Mouse (Mus musculus): ENCODE measurements at regions not wholly inside any gene's neighbourhood (a gene's known extent, or its start where the extent isn't known, plus 50 kb on each side); places are given as distances from the start of the nearest gene placed in this dataset.

GRCm38 (mm10) chr14:62196776-62197175 is 95.6 kb upstream of the Rnaseh2b start:
- H3K4me3 ChIP-seq: no peak overlapping the region
- no peak overlapping the region for H3K27ac ChIP-seq (replicated peaks)
- no peaks in the 10 kb centered on the region for H3K4me1 ChIP-seq
- ATAC-seq (ENCODE audit: extremely low read depth, insufficient number of reproducible peaks, low FRiP score, low TSS enrichment): no peak
- no peaks in the 10 kb centered on the region for H3K9me3 ChIP-seq
- no peak overlapping the region for H3K9ac ChIP-seq
- H3K36me3 ChIP-seq: no peaks in the 10 kb centered on the region
- 46% methylated on average over 4 of the region's 4 CpGs for WGBS
- no peaks in the 10 kb centered on the region for H3K27me3 ChIP-seq (replicated peaks)
- no peak overlapping the region for H3K4me2 ChIP-seq

GRCm38 (mm10) chr14:62198476-62199190 is 93.8 kb upstream of the Rnaseh2b start:
- H3K4me1 ChIP-seq: no peaks in the 10 kb centered on the region
- no peak overlapping the region for H3K4me2 ChIP-seq
- H3K9ac ChIP-seq: no peak overlapping the region
- ATAC-seq (ENCODE audit: extremely low read depth, insufficient number of reproducible peaks, low FRiP score, low TSS enrichment): no peak
- H3K36me3 ChIP-seq: no peaks in the 10 kb centered on the region
- H3K27ac ChIP-seq (replicated peaks): no peak overlapping the region
- H3K9me3 ChIP-seq: no peaks in the 10 kb centered on the region
- no peak overlapping the region for H3K4me3 ChIP-seq
- H3K27me3 ChIP-seq (replicated peaks): no peaks in the 10 kb centered on the region
- WGBS: 66% methylated on average over 6 of the region's 6 CpGs

DNA sequence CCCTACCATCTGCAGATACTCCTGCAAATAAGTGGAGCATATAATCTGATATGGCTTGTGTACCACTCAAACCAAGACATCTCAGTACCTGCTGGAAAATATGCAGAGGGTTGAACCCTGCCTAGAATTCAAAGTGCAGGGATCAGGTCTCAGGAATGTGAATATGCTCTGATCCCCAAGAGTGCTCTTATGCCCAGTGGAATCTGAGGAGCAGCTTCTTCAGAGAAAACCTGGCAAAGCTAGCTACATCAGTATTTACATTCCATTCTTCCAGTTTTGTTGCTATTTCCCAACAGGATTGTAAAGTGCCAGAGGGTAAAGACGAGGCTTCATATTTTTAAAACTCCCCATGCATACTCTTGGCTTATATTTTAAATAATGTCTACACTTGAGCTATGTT is 77.3 kb upstream of the Rnaseh2b start:
- no peak for ATAC-seq (ENCODE audit: extremely low read depth, insufficient number of reproducible peaks, low FRiP score, low TSS enrichment)
- WGBS: 64% methylated on average over 1 of the region's 1 CpGs
- Histone ChIP-seq H3K9ac (no peak overlapping the region), H3K27me3 (replicated peaks) (no peaks in the 10 kb centered on the region; the same call in 1 of the 2 replicates), H3K4me2 (no peak overlapping the region), H3K4me3 (no peak overlapping the region), H3K36me3 (no peaks in the 10 kb centered on the region), H3K9me3 (no peaks in the 10 kb centered on the region), H3K4me1 (no peaks in the 10 kb centered on the region), H3K27ac (replicated peaks) (no peak overlapping the region)

- no peak for ATAC-seq (ENCODE audit: extremely low read depth, insufficient number of reproducible peaks, low FRiP score, low TSS enrichment)
- Histone ChIP-seq H3K27me3 (replicated peaks) (no peaks in the 10 kb centered on the region; the same call in 1 of the 2 replicates), H3K4me2 (no peak overlapping the region), H3K4me1 (no peaks in the 10 kb centered on the region), H3K9ac (no peak overlapping the region), H3K4me3 (no peak overlapping the region), H3K36me3 (no peaks in the 10 kb centered on the region), H3K27ac (replicated peaks) (no peak overlapping the region), H3K9me3 (no peaks in the 10 kb centered on the region)
- 24% methylated on average over 1 of the region's 1 CpGs for whole genome bisulfite sequencing
Observed at GRCm38 (mm10) chr14:62216995-62217394, 75.4 kb upstream of the Rnaseh2b start.

DNA sequence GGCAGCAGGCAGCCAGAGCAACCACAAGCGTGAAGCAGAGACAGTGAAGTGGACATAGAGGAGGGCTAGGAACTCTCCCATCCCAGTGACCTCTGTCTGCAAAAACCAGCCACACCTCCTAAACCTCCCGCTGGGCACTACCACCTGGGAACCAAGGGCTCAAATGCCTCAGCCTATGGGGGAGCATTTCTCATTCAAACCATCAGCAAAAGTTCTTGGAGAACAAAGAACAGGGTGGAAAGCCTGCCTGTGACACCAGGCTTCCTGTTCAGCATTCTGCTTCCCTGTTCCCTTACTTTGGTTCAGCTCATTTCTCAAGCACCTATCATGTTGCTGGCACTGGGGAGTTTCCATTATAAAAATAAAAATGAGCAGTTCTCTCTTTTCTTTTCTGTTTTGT is 74.4 kb upstream of the Rnaseh2b start:
- H3K9ac ChIP-seq: no peak overlapping the region
- no peaks in the 10 kb centered on the region for H3K36me3 ChIP-seq
- no peak for ATAC-seq (ENCODE audit: extremely low read depth, insufficient number of reproducible peaks, low FRiP score, low TSS enrichment)
- WGBS: 51% methylated on average over 2 of the region's 2 CpGs
- H3K4me1 ChIP-seq: no peaks in the 10 kb centered on the region
- no peak overlapping the region for H3K4me2 ChIP-seq
- H3K27ac ChIP-seq (replicated peaks): no peak overlapping the region
- no peaks in the 10 kb centered on the region; the same call in 1 of the 2 replicates for H3K27me3 ChIP-seq (replicated peaks)
- H3K9me3 ChIP-seq: no peaks in the 10 kb centered on the region
- no peak overlapping the region for H3K4me3 ChIP-seq

DNA sequence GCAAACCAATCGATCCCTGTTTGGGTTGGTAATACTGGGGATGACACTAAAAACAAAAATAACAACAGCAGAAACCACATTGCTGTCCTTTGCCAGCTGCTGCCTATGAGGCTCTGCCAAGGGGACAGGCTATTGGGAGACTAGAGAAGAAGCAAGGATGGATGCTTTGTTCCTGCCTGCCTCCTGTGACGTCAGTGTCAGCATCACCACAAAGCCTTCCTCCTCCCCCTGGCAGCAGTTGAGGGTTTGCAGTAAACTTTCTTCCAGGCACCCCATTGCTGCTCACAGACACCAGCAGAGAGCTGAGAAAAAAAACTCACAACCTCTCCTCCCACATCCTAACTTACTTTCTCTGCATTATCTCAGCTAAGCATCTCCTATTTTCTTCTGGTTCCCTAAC is 73.7 kb upstream of the Rnaseh2b start:
- H3K9me3 ChIP-seq: no peaks in the 10 kb centered on the region
- no peaks in the 10 kb centered on the region for H3K36me3 ChIP-seq
- no peak for ATAC-seq (ENCODE audit: extremely low read depth, insufficient number of reproducible peaks, low FRiP score, low TSS enrichment)
- no peaks in the 10 kb centered on the region; the same call in none of the 2 replicates for H3K27me3 ChIP-seq (replicated peaks)
- no peak overlapping the region for H3K27ac ChIP-seq (replicated peaks)
- no peak overlapping the region for H3K4me3 ChIP-seq
- no peaks in the 10 kb centered on the region for H3K4me1 ChIP-seq
- H3K9ac ChIP-seq: no peak overlapping the region
- WGBS: 57% methylated on average over 2 of the region's 2 CpGs
- no peak overlapping the region for H3K4me2 ChIP-seq

GRCm38 (mm10) chr14:62220770-62221169 is 71.6 kb upstream of the Rnaseh2b start:
- WGBS: 73% methylated on average over 4 of the region's 4 CpGs
- no peaks in the 10 kb centered on the region for H3K36me3 ChIP-seq
- H3K27ac ChIP-seq (replicated peaks): no peak overlapping the region

More at GRCm38 (mm10) chr14:62220770-62221169, 71.6 kb upstream of the Rnaseh2b start:
- Histone ChIP-seq H3K4me2 (no peak overlapping the region), H3K9me3 (no peaks in the 10 kb centered on the region), H3K4me1 (no peaks in the 10 kb centered on the region), H3K4me3 (no peak overlapping the region), H3K9ac (no peak overlapping the region), H3K27me3 (replicated peaks) (no peaks in the 10 kb centered on the region; the same call in 1 of the 2 replicates)
- no peak for ATAC-seq (ENCODE audit: extremely low read depth, insufficient number of reproducible peaks, low FRiP score, low TSS enrichment)
